Mouse (Mus musculus) adrenal gland, adult (tissue): ENCODE results near the gene Cep250.
A peak's percentile ranks its signal among the peaks of the same experiment; 100 is the strongest.
"Not testable (repeated sequence)": the region's sequence is repeated elsewhere in the genome, so short reads cannot be mapped to it uniquely, and the experiment has no call there.

Experiments
- DNase-seq, 2 experiments: peaks; one replicate each; pipeline ENCODE4 v3.0.0; 2022 to 2023; ENCODE audit warnings: low spot score in 1 of 2; ENCODE audit not compliant: inconsistent age in 2 of 2

Gene Cep250

GRCm38 (mm10) chr2:155956134-155957059 lies at the start of gene Cep250:
TSS of gene Cep250 (plus strand) at chr2:155956458.
- DNase-seq = peak; percentile 95 to 98

GRCm38 (mm10) chr2:155914684-155915083 lies 41.6 kb upstream of the Cep250 start:
- DNase-seq = no peak

- DNase-seq = no peak
These were observed 33.1 kb upstream of the Cep250 start for GRCm38 (mm10) chr2:155923143-155923542.

GRCm38 (mm10) chr2:155925213-155925612 lies 31.0 kb upstream of the Cep250 start:
- not testable (repeated sequence) for DNase-seq

- DNase-seq = no peak
These were observed 27.4 kb upstream of the Cep250 start for GRCm38 (mm10) chr2:155928711-155929345.

GRCm38 (mm10) chr2:155929531-155930442 lies 26.5 kb upstream of the Cep250 start, which contains the start of gene Uqcc1:
TSS of gene Uqcc1 (minus strand) at chr2:155930310.
- DNase-seq = peak; percentile 95 to 98

- DNase-seq = peak in 1 of 2 experiments; percentile 31
These were observed 16.2 kb upstream of the Cep250 start for GRCm38 (mm10) chr2:155939897-155940529.

- peak in 1 of 2 experiments; percentile 20 for DNase-seq
These were observed 15.6 kb upstream of the Cep250 start, which contains the start of gene Gm15557 for GRCm38 (mm10) chr2:155940681-155941080. TSS of gene Gm15557 (plus strand) at chr2:155940728.

GRCm38 (mm10) chr2:155941697-155942442 lies 14.4 kb upstream of the Cep250 start:
- peak; percentile 86 to 93 for DNase-seq

- DNase-seq = peak in 1 of 2 experiments; percentile 21
These were observed 12.8 kb upstream of the Cep250 start for GRCm38 (mm10) chr2:155943463-155943862.

- DNase-seq = no peak
These were observed 11.6 kb upstream of the Cep250 start for GRCm38 (mm10) chr2:155944685-155945084.

- peak in 1 of 2 experiments; percentile 47 for DNase-seq
These were observed 11.1 kb upstream of the Cep250 start, which contains the start of gene Gdf5 for GRCm38 (mm10) chr2:155945124-155945523. TSS of gene Gdf5 (minus strand) at chr2:155945367.

- peak in 1 of 2 experiments; percentile 29 for DNase-seq
These were observed 10.7 kb upstream of the Cep250 start for GRCm38 (mm10) chr2:155945580-155945979.

- DNase-seq = peak; percentile 71 to 91
These were observed 10.2 kb upstream of the Cep250 start for GRCm38 (mm10) chr2:155946069-155946468.

- DNase-seq = no peak
These were observed 9.8 kb upstream of the Cep250 start for GRCm38 (mm10) chr2:155946499-155946898.

- DNase-seq = no peak
These were observed 8.8 kb upstream of the Cep250 start for GRCm38 (mm10) chr2:155947390-155948002.

- DNase-seq = peak in 1 of 2 experiments; percentile 38
These were observed 6.9 kb upstream of the Cep250 start for GRCm38 (mm10) chr2:155949362-155949761.

GRCm38 (mm10) chr2:155952006-155952405 lies 4.3 kb upstream of the Cep250 start:
- DNase-seq = peak; percentile 46 to 83

GRCm38 (mm10) chr2:155959981-155960380 lies 3.7 kb downstream of the Cep250 start:
- no peak for DNase-seq
